Mouse (Mus musculus): ENCODE measurements around the gene Plch1. TPM values are rescaled to one million over a fixed set of nuclear protein-coding genes. Genes with fewer than 3 reads are reported as not detected.

Gene Plch1
- not detected in 2 replicates for polyA plus RNA-seq (2012; ENCODE audit: insufficient read depth, insufficient read length, low replicate concordance, missing spikeins)

GRCm38 (mm10) chr3:63899309-63899695 is at the start of gene Plch1:
TSS of gene Plch1 (minus strand) at chr3:63899472.
- TF ChIP-seq POLR2A (IDR thresholded peaks at IDR 0.05; ENCODE audit: insufficient read depth, low read depth, low read length), result no peak
- no peak for TF ChIP-seq CTCF (IDR thresholded peaks at IDR 0.05; ENCODE audit: insufficient read depth, low read depth, low read length)
- under 1% methylated on average over 12 of the region's 12 CpGs for WGBS
- peak within 1 kb of the TSS; percentile 71 for H3K4me3 ChIP-seq (ENCODE audit: insufficient read depth, low read depth, low read length)
- H3K4me1 ChIP-seq (ENCODE audit: control insufficient read depth, insufficient read depth, low read length), result peaks cover 4% of the 10 kb centered on the region; the same call in 1 of the 2 replicates
- H3K27ac ChIP-seq (ENCODE audit: insufficient read depth, low read depth, low read length), result no peak within 1 kb of the TSS; the same call in 1 of the 2 replicates

- 81% methylated on average over 2 of the region's 2 CpGs for WGBS
- H3K4me1 ChIP-seq (ENCODE audit: control insufficient read depth, insufficient read depth, low read length), result no peaks in the 10 kb centered on the region
- no peak for TF ChIP-seq CTCF (IDR thresholded peaks at IDR 0.05; ENCODE audit: insufficient read depth, low read depth, low read length)
- TF ChIP-seq POLR2A (IDR thresholded peaks at IDR 0.05; ENCODE audit: insufficient read depth, low read depth, low read length), result no peak
- no peak overlapping the region for H3K27ac ChIP-seq (ENCODE audit: insufficient read depth, low read depth, low read length)
- H3K4me3 ChIP-seq (ENCODE audit: insufficient read depth, low read depth, low read length), result no peak overlapping the region
Measured at GRCm38 (mm10) chr3:63941204-63941850, 42.1 kb upstream of the Plch1 start.

GRCm38 (mm10) chr3:63938928-63939327 is 39.7 kb upstream of the Plch1 start:
- TF ChIP-seq POLR2A (IDR thresholded peaks at IDR 0.05; ENCODE audit: insufficient read depth, low read depth, low read length) (no peak), CTCF (IDR thresholded peaks at IDR 0.05; ENCODE audit: insufficient read depth, low read depth, low read length) (no peak)
- no peaks in the 10 kb centered on the region for H3K4me1 ChIP-seq (ENCODE audit: control insufficient read depth, insufficient read depth, low read length)
- 87% methylated on average over 2 of the region's 2 CpGs for WGBS
- H3K4me3 ChIP-seq (ENCODE audit: insufficient read depth, low read depth, low read length), result no peak overlapping the region
- no peak overlapping the region for H3K27ac ChIP-seq (ENCODE audit: insufficient read depth, low read depth, low read length)

- Histone ChIP-seq H3K27ac (ENCODE audit: insufficient read depth, low read depth, low read length) (peak within 1 kb of the TSS; percentile 71), H3K4me3 (ENCODE audit: insufficient read depth, low read depth, low read length) (peak within 1 kb of the TSS; percentile 72), H3K4me1 (ENCODE audit: control insufficient read depth, insufficient read depth, low read length) (no peaks in the 10 kb centered on the region)
- TF ChIP-seq CTCF (IDR thresholded peaks at IDR 0.05; ENCODE audit: insufficient read depth, low read depth, low read length) (peak; percentile 98), POLR2A (IDR thresholded peaks at IDR 0.05; ENCODE audit: insufficient read depth, low read depth, low read length) (peak; percentile 70)
- 6% methylated on average over 48 of the region's 48 CpGs for WGBS
Measured at GRCm38 (mm10) chr3:63928878-63929859, 29.9 kb upstream of the Plch1 start, which contains the start of gene E130311K13Rik. TSS of gene E130311K13Rik (minus strand) at chr3:63929472.

GRCm38 (mm10) chr3:63919634-63920033 is 20.4 kb upstream of the Plch1 start:
- WGBS, result 66% methylated on average over 3 of the region's 3 CpGs
- TF ChIP-seq CTCF (IDR thresholded peaks at IDR 0.05; ENCODE audit: insufficient read depth, low read depth, low read length) (no peak), POLR2A (IDR thresholded peaks at IDR 0.05; ENCODE audit: insufficient read depth, low read depth, low read length) (no peak)
- Histone ChIP-seq H3K4me3 (ENCODE audit: insufficient read depth, low read depth, low read length) (no peak overlapping the region), H3K4me1 (ENCODE audit: control insufficient read depth, insufficient read depth, low read length) (no peaks in the 10 kb centered on the region), H3K27ac (ENCODE audit: insufficient read depth, low read depth, low read length) (no peak overlapping the region)

GRCm38 (mm10) chr3:63910301-63910700 is 11.0 kb upstream of the Plch1 start:
- H3K27ac ChIP-seq (ENCODE audit: insufficient read depth, low read depth, low read length), result no peak overlapping the region
- WGBS, result 89% methylated on average over 4 of the region's 4 CpGs
- H3K4me1 ChIP-seq (ENCODE audit: control insufficient read depth, insufficient read depth, low read length), result peaks cover 1% of the 10 kb centered on the region
- no peak for TF ChIP-seq POLR2A (IDR thresholded peaks at IDR 0.05; ENCODE audit: insufficient read depth, low read depth, low read length)
- TF ChIP-seq CTCF (IDR thresholded peaks at IDR 0.05; ENCODE audit: insufficient read depth, low read depth, low read length), result no peak
- H3K4me3 ChIP-seq (ENCODE audit: insufficient read depth, low read depth, low read length), result no peak overlapping the region

- Histone ChIP-seq H3K27ac (ENCODE audit: insufficient read depth, low read depth, low read length) (no peak overlapping the region), H3K4me1 (ENCODE audit: control insufficient read depth, insufficient read depth, low read length) (peaks cover 4% of the 10 kb centered on the region), H3K4me3 (ENCODE audit: insufficient read depth, low read depth, low read length) (peak overlapping the region; percentile 45)
- TF ChIP-seq POLR2A (IDR thresholded peaks at IDR 0.05; ENCODE audit: insufficient read depth, low read depth, low read length) (no peak), CTCF (IDR thresholded peaks at IDR 0.05; ENCODE audit: insufficient read depth, low read depth, low read length) (no peak)
- WGBS, result 2% methylated on average over 18 of the region's 18 CpGs
Measured at GRCm38 (mm10) chr3:63905241-63905640, 6.0 kb upstream of the Plch1 start.

GRCm38 (mm10) chr3:63904157-63904556 is 4.9 kb upstream of the Plch1 start:
- Histone ChIP-seq H3K4me1 (ENCODE audit: control insufficient read depth, insufficient read depth, low read length) (peaks cover 7% of the 10 kb centered on the region), H3K27ac (ENCODE audit: insufficient read depth, low read depth, low read length) (no peak overlapping the region), H3K4me3 (ENCODE audit: insufficient read depth, low read depth, low read length) (no peak overlapping the region)
- TF ChIP-seq CTCF (IDR thresholded peaks at IDR 0.05; ENCODE audit: insufficient read depth, low read depth, low read length) (no peak), POLR2A (IDR thresholded peaks at IDR 0.05; ENCODE audit: insufficient read depth, low read depth, low read length) (no peak)
- 82% methylated on average over 2 of the region's 2 CpGs for WGBS

Measured in olfactory bulb, adult 2 months (tissue).